In genomic region chr9:30140188-30140587, GRCm38 (mm10) we compare ENCODE assay signal across 9 mouse cellular contexts.
DNase-seq lines count a peak whose midpoint lies in the region; ATAC-seq and TF ChIP-seq lines count a peak whose summit lies in the region.
"Had no signal": no experiment of that assay in that cellular context is flagged by ENCODE, and none has a peak within 500 bp of the region (broad histone marks: within the 10 kb centered on the region; RNA-seq: fewer than 3 reads in every experiment).

No protein-coding gene starts in this region.

- WGBS in midbrain, embryonic 13.5 days, result 53% methylated on average over 3 of the region's 3 CpGs
- WGBS in midbrain, embryonic 11.5 days, result 82% methylated on average over 3 of the region's 3 CpGs
- WGBS in heart, adult 2 months, result 5% methylated on average over 3 of the region's 3 CpGs
- whole genome bisulfite sequencing in large intestine, adult 2 months, result 8% methylated on average over 3 of the region's 3 CpGs
- 13% methylated on average over 3 of the region's 3 CpGs for WGBS in lung, embryonic 16.5 days
- 24% methylated on average over 3 of the region's 3 CpGs for WGBS in stomach, embryonic 14.5 days

- DNase-seq in midbrain, embryonic 11.5 days (ENCODE audit: low spot score, missing footprints), result no peak
- peak; percentile 88 to 91 for DNase-seq in cerebellum, postnatal 25 days
- DNase-seq in heart, adult 2 months, result peak; percentile 65 to 66
- peak; percentile 7 for DNase-seq in large intestine, adult 2 months (ENCODE audit: low read depth, low spot score)

- TF ChIP-seq EP300 in heart, adult 2 months (IDR thresholded peaks at IDR 0.05; ENCODE audit: insufficient read depth, low read depth, low read length), result no peak

- peak; percentile 69 for ATAC-seq in midbrain, embryonic 13.5 days
- no peak for ATAC-seq in midbrain, embryonic 11.5 days (ENCODE audit: low FRiP score)
- peak; percentile 90 for ATAC-seq in lung, embryonic 16.5 days (ENCODE audit: low read depth)
- peak; percentile 90 for ATAC-seq in stomach, embryonic 14.5 days (ENCODE audit: insufficient number of reproducible peaks, insufficient read depth, low FRiP score, low read depth)
- no peak for ATAC-seq in megakaryocyte progenitor cell, adult 5-6 weeks (replicated peaks; ENCODE audit: poor library complexity)

- H3K9me3 ChIP-seq in midbrain, embryonic 13.5 days, result no peaks in the 10 kb centered on the region
- no peaks in the 10 kb centered on the region for H3K9me3 ChIP-seq in midbrain, embryonic 11.5 days (ENCODE audit: control insufficient read depth, low read length)
- no peaks in the 10 kb centered on the region for H3K9me3 ChIP-seq in lung, embryonic 16.5 days (ENCODE audit: control insufficient read depth, low read length)
- no peaks in the 10 kb centered on the region for H3K9me3 ChIP-seq in stomach, embryonic 14.5 days (ENCODE audit: control insufficient read depth, low read depth, low read length)
- H3K9me3 ChIP-seq: limb, embryonic 12.5 days had no signal

- no peaks in the 10 kb centered on the region for H3K79me2 ChIP-seq in heart, adult 2 months (replicated peaks; ENCODE audit: control insufficient read depth, insufficient read depth, low read length)

- H3K36me3 ChIP-seq in midbrain, embryonic 13.5 days, result no peaks in the 10 kb centered on the region
- no peaks in the 10 kb centered on the region for H3K36me3 ChIP-seq in midbrain, embryonic 11.5 days (ENCODE audit: control insufficient read depth, insufficient read depth, low read length)
- no peaks in the 10 kb centered on the region for H3K36me3 ChIP-seq in heart, adult 2 months (ENCODE audit: control insufficient read depth, insufficient read depth, low read length)
- H3K36me3 ChIP-seq in lung, embryonic 16.5 days (ENCODE audit: control insufficient read depth, insufficient read depth, low read length), result no peaks in the 10 kb centered on the region
- H3K36me3 ChIP-seq in stomach, embryonic 14.5 days (ENCODE audit: control insufficient read depth, insufficient read depth, low read length), result no peaks in the 10 kb centered on the region
- H3K36me3 ChIP-seq: limb, embryonic 12.5 days had no signal

- peaks cover 23% of the 10 kb centered on the region for H3K4me1 ChIP-seq in midbrain, embryonic 13.5 days (replicated peaks)
- peaks cover 4% of the 10 kb centered on the region; the same call in 1 of the 2 replicates for H3K4me1 ChIP-seq in midbrain, embryonic 11.5 days (ENCODE audit: control insufficient read depth, insufficient read depth, low read length)
- H3K4me1 ChIP-seq in heart, adult 2 months (ENCODE audit: control insufficient read depth, insufficient read depth, low read length), result peaks cover 2% of the 10 kb centered on the region
- peaks cover 13% of the 10 kb centered on the region for H3K4me1 ChIP-seq in lung, embryonic 16.5 days (replicated peaks; ENCODE audit: control insufficient read depth, insufficient read depth, low read length)
- H3K4me1 ChIP-seq in stomach, embryonic 14.5 days (ENCODE audit: control insufficient read depth, insufficient read depth, low read length), result peaks cover 4% of the 10 kb centered on the region; the same call in 1 of the 2 replicates

- no peak for TF ChIP-seq CTCF in heart, adult 2 months (IDR thresholded peaks at IDR 0.05)

- H3K27me3 ChIP-seq in midbrain, embryonic 13.5 days, result no peaks in the 10 kb centered on the region
- H3K27me3 ChIP-seq in midbrain, embryonic 11.5 days (ENCODE audit: control insufficient read depth, insufficient read depth, low read length), result no peaks in the 10 kb centered on the region
- no peaks in the 10 kb centered on the region for H3K27me3 ChIP-seq in heart, adult 2 months (ENCODE audit: control insufficient read depth, insufficient read depth, low read length)
- no peaks in the 10 kb centered on the region for H3K27me3 ChIP-seq in lung, embryonic 16.5 days (ENCODE audit: control insufficient read depth, insufficient read depth, low read depth, low read length)
- H3K27me3 ChIP-seq in stomach, embryonic 14.5 days (ENCODE audit: control insufficient read depth, insufficient read depth, low read length), result no peaks in the 10 kb centered on the region

- no peak for TF ChIP-seq POLR2A in heart, adult 2 months (IDR thresholded peaks at IDR 0.05; ENCODE audit: insufficient read depth, low read depth, low read length)

- no peak overlapping the region for H3K9ac ChIP-seq in midbrain, embryonic 13.5 days (replicated peaks)
- H3K9ac ChIP-seq in midbrain, embryonic 11.5 days (ENCODE audit: low read length), result no peak overlapping the region
- no peak overlapping the region for H3K9ac ChIP-seq in heart, adult 2 months (ENCODE audit: low read depth, low read length)
- H3K9ac ChIP-seq in lung, embryonic 16.5 days (ENCODE audit: low read length), result no peak overlapping the region
- H3K9ac ChIP-seq in stomach, embryonic 14.5 days (replicated peaks; ENCODE audit: low read depth, low read length), result no peak overlapping the region
- H3K9ac ChIP-seq: limb, embryonic 12.5 days had no signal

- intact Hi-C loops in heart, adult 2 months (cut with DNase I), result no loop called here

- no peak overlapping the region for H3K4me3 ChIP-seq in midbrain, embryonic 13.5 days (replicated peaks)
- H3K4me3 ChIP-seq in midbrain, embryonic 11.5 days (ENCODE audit: low read depth, low read length), result no peak overlapping the region
- H3K4me3 ChIP-seq in heart, adult 2 months, result no peak overlapping the region
- H3K4me3 ChIP-seq in lung, embryonic 16.5 days (ENCODE audit: low read length), result no peak overlapping the region
- H3K4me3 ChIP-seq in stomach, embryonic 14.5 days (ENCODE audit: low read depth, low read length), result no peak overlapping the region
- H3K4me3 ChIP-seq: limb, embryonic 12.5 days had no signal

- no peak overlapping the region for H3K27ac ChIP-seq in midbrain, embryonic 13.5 days
- H3K27ac ChIP-seq in midbrain, embryonic 11.5 days (ENCODE audit: low read depth, low read length), result no peak overlapping the region
- no peak overlapping the region for H3K27ac ChIP-seq in heart, adult 2 months
- H3K27ac ChIP-seq in lung, embryonic 16.5 days (ENCODE audit: low read length), result no peak overlapping the region
- H3K27ac ChIP-seq in stomach, embryonic 14.5 days (ENCODE audit: low read length), result 0 out of 2 replicates have a peak overlapping the region, but pooled peaks have one; percentile 10
- H3K27ac ChIP-seq: limb, embryonic 12.5 days had no signal

- no peak overlapping the region for H3K4me2 ChIP-seq in midbrain, embryonic 13.5 days (replicated peaks)
- no peak overlapping the region for H3K4me2 ChIP-seq in midbrain, embryonic 11.5 days
- H3K4me2 ChIP-seq in lung, embryonic 16.5 days (ENCODE audit: low read depth, low read length), result no peak overlapping the region
- no peak overlapping the region for H3K4me2 ChIP-seq in stomach, embryonic 14.5 days (replicated peaks; ENCODE audit: low read depth, low read length)
- H3K4me2 ChIP-seq: limb, embryonic 12.5 days had no signal

Comparison
In these comparisons a context has a peak if more than half of its experiments do, and no peak if none do; other contexts are left out.
1. ATAC-seq: peak in midbrain, embryonic 13.5 days (single experiment), lung, embryonic 16.5 days (single experiment) and stomach, embryonic 14.5 days (single experiment); none in midbrain, embryonic 11.5 days (single experiment) and megakaryocyte progenitor cell, adult 5-6 weeks (single experiment).